Mouse (Mus musculus) spleen, adult 2 months (tissue): Measurements from ENCODE around the gene Capn7.

Source experiments
- CTCF ChIP-seq: fragments of 200-500 bp; IDR thresholded peaks from 2 replicates; pipeline ENCODE4 v1.5.1; 2011; ENCODE audit warnings: mild to moderate bottlenecking, inconsistent platforms; ENCODE audit not compliant: insufficient read depth, insufficient read length, insufficient replicate concordance; ENCODE audit errors: extremely low read depth
- POLR2A ChIP-seq: fragments of 200-500 bp; IDR thresholded peaks from 2 replicates; pipeline ENCODE4 v1.6.1; 2011; ENCODE audit warnings: low read depth, low read length, inconsistent platforms

DNA sequence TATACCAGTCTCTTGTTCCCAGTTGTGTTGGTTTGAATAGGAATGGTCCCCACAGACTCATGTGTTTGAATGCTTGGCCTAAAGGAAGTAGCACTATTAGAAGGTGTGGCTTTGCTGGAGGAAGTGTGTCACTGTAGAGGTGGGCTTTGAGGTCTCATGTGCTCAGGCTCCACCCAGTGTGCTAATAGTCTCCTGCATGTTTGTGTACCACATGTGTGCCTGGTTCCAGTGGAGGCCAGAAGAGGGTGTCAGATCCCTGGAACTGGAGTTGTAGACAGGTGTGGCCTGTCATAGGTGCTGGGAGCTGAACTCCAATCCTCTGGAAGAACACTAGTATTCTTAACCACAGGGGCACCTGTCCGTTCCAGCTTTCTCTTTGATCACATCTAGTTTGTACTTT lies 9.2 kb upstream of the Capn7 start:
- TF ChIP-seq POLR2A, result no peak
- no peak for TF ChIP-seq CTCF
